Mouse (Mus musculus) thymus, postnatal 0 days (tissue): ENCODE measurements around the gene Slc35f5. TPM values are rescaled to one million over a fixed set of nuclear protein-coding genes. Genes with fewer than 3 reads are reported as not detected.

Source experiments
- DNase-seq: peaks from one replicate; pipeline ENCODE4 v3.0.0-alpha.2; 2015; ENCODE audit warnings: low spot score
- polyA plus RNA-seq: library from polyadenylated mRNA; unstranded; fragments of >200 nt; fragmentation: Nextera tagmentation; extraction: Ambion mirVana; gene quantifications from 2 replicates; pipeline ENCODE4 v1.2.1, GENCODE M21; 2015

Gene Slc35f5
- polyA plus RNA-seq, 1 experiment from 2014 or later, result 7.3 TPM

DNA sequence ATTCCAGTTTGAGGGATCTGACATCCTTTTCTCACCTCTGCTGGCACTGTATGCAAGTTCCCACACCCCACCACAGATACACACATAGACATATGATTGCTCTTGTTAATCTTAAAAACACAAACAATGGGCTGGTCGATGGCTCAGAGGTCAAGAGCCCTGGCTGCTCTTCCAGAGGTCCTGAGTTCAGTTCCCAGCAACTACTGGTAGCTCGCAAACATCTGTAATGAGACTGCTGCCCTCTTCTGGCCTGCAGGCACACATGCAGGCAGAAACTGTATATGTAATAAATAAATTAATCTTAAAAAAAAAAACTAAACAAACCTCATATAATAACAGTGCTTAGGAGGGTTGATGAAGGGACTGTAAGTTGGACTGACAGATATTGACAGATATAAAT is 13.8 kb downstream of the Slc35f5 start:
- peak; percentile 24 for DNase-seq

DNA sequence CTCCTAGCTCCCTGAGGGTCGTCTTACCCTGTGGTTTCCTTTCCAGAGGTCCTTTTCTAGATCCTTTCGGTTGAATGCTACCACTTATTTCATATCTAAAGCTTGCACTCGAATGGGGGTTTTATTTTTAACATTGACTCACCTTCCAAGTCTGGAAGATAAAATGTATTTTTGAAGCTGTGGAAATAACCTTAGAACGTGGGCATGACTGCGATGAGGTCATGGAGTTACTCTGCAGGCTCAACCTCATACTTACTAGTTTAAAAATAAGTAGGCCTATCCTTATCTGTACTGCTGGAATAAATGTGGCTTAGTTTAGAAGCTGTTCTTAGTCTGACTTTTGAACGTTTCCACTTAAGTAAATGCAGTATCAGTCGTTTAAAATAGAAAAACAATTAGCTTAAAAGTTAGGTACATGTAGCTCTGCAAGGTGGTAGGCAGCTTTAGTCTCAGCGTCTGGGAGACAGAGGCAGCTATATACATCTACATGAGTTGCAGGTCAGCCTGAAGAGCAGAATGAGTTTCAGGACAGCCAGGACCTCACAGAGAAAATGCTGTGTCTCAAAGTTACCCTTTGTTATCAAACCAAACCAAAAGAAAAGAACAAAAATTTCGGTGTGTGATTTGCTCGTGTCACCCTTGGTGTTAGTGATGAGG is 15.2 kb downstream of the Slc35f5 start:
- no peak for DNase-seq

DNA sequence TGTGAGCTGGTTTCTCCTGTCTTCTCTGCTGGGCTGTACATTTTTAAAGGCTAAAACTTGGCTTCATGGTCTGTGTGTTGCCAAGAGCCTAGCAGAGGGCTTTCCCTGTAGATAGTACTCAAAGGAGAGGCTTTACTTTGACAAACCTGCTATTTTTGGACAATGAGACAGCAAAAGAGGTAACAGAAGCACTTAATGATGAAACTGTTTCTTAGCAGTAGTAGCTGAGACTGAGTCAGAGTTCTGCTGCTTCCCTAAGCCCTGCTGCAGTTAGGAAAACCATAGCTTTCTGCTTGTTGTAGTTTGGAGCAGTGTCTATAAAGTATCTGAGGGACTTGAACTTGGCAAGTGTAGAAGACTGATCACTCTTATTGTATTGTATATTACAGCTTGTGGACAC is 16.6 kb downstream of the Slc35f5 start:
- no peak for DNase-seq

DNA sequence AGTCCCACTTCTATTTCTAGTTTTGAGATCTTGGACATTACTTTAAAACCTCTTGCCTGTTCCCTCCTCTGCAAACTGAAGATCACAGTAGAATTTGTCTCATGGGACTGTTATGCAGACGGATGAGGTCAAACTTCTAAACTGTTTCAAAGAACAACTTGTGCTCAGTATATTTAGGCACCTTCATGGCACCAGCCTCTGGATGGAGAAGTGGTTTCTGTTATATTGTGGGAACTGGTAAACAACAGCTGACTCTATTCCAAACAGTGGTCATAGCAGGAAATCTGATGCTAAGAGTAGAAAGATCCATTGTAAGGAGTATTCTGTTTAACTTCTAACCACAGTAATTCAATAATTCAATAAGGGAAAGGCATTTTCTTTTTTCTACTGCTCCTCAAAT is 17.7 kb downstream of the Slc35f5 start:
- DNase-seq, result no peak

DNA sequence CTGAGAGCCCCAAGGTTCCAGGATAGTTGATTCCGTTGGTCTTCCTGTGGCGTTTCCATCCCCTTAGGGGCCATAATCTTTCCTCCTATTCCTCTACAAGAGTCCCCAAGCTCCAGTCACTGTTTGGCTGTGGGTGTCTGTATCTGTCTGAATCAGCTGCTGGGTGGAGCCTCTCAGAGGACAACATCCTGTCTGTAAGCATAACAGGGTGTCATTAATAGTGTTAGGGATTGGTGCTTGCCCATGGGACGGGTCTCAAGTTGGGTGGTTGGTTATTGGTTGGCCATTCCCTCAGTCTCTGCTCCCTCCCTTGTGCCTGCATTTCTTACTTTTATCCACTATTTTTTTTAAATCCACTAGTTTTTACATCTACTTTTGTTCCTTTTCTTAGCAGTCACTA is 20.7 kb downstream of the Slc35f5 start:
- DNase-seq, result no peak

DNA sequence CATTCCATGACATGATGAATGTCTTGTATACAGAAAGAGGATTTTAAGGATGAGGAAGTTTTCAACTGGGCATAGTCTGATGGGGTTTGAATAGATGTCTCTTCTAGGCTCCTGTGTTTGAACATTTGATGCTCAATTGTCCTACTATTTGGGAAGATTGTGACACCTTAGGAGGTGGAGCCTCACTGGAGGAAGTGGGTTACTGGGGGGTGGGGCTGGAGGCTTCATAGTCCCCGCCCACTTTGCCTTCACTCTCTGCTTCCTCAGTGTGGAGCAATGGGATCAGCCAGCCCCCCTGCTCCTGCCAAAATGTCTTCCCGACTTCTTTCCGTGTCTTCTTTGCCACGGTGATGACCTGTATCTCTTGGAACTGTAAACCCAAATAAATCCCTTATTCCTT is 43.2 kb downstream of the Slc35f5 start:
- DNase-seq, result no peak

DNA sequence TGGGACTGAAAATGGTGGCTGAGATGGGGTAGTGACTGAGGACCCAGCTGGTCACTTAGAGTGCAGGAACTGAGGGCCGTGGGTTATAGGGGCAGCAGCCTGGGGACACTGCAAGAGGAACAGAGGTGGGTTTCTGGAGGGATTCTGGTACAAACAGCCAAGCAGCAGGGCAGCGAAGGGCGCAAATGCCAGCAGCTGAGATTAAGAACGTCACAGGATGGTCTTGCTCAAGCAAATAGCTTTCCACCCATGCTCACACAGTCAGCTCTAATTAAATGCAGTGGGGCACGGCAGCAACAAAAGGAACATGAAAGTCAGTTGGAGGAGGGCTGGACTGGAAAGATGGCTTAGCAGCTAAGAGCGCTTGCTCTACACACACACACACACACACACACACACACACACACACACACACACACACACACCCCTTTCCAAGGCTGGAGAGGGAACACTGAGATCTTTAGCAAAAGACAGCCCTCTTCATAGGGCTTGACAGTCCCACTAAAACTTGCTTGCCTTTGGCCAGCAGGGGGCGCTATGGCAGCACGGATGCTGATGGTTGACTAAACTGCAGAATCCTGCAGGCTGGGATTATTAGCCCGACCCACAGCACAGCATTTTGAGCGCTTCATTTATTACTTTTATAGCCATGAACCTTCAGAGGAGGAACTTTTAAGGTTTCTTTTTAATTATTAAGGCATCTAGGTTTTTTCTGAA is 46.9 kb downstream of the Slc35f5 start:
- peak; percentile 70 for DNase-seq

DNA sequence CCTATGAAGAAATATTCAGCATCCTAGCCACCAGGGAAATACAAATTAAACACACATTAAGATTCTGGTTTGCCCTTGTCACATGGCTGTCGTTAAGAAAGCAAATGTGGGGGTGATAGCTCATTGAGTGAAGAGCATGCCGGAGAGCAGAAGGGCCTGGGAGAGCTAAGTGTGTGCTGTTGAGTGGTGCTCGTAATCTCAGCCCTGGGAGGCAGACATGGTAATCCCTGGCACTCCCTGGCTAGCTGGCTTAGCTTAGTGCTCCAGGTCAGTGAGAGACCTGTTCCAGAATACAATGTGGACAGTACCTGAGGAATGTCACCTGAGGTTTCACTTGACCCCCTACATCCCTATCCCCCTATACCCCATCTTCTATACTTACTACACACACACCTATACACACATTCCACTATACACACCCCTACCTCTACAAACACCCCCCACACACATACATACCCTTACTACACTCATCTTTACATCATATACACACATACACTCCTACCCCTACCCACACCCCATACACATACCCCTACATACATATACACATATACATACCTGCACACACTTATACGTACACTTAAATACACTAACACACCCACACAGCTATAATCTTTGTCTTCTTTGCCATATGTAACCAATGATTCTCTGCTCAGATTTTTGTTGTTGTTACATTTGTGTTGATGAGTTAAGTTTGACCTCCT is 64.1 kb downstream of the Slc35f5 start:
- DNase-seq, result no peak

DNA sequence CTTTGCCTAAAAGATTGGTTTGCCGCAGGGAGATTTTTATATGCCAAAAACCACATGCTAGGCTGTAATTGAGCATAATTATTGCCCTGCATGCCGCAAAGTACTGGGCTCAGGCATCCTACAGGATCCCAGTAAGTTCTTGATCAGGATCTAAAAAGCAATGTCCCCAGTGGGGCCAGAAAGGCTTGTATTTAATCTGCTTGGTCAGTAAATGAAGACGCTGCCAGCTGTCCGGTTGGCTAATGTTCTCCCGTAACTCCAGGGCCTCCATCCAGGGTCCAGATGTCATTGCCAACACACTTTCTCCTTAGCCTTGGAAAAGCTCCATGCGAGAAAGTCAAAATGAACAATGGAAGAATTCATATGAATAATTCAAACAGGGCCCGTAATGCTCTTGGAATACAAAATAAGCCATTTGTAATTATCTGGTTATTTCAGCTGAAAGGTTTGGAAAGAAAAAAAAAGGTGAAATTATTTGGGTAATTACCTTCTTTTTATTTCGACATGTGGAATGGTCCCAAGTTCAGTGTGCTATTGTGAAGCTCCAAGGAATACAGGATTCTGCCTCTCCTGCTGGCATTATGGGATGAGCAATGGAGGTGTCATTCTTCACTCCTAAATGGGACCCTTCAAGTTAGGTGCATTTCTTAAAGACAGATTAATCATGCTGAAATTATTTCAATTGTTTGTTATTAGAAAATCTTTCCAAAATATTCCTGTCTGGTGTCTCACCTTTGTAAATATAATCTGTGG is 79.3 kb downstream of the Slc35f5 start:
- no peak for DNase-seq

DNA sequence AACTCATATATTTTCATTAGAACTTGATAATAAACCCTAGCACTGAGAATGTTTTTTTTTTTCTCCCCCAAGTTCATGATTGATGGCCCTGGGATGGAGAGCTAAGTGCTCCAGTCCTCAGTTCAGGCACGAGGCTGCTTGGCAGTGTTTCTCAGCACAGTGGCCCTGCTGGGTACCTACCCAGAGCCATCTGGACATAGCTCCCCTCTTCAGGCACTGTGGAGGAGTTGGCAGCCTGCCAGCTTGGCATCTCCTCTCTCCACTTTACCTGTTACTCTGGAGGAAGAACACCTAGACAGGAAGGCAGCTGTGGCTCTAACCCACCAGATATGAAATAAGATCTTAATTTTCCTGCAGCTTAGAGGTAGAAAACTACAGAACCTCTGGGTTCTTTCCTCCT is 83.2 kb downstream of the Slc35f5 start:
- no peak for DNase-seq

Other genes starting within 250 kb of the Slc35f5 start
- gene Actr3, start 124.9 kb upstream of the Slc35f5 start, polyA plus RNA-seq, result 462 and 483 TPM in 2 replicates
- 0.13 and 0.30 TPM in 2 replicates for gene Gpr39, start 116.4 kb downstream of the Slc35f5 start, polyA plus RNA-seq